Mouse (Mus musculus) hindbrain, embryonic 11.5 days (tissue): ENCODE measurements around the gene Robo2. TPM values are rescaled to one million over a fixed set of nuclear protein-coding genes. Genes with fewer than 3 reads are reported as not detected.

Experiments
- ATAC-seq: fragments of 200-750 bp; cut with Nextera tagmentation; 2 replicates; pipeline ENCODE4 v1.8.0; 2017; ENCODE audit warnings: mild to moderate bottlenecking, moderate TSS enrichment, moderate library complexity; ENCODE audit not compliant: low FRiP score
- DNase-seq: peaks from one replicate; pipeline ENCODE4 v3.0.0-alpha.2; 2015; ENCODE audit warnings: low spot score
- H3K27ac ChIP-seq: fragments of 300-500 bp; sonication (generic); 2 replicates; pipeline ENCODE4 v1.5.1; 2014; ENCODE audit warnings: mild to moderate bottlenecking, low read depth, low read length
- H3K27me3 ChIP-seq: fragments of 300-500 bp; sonication (generic); 2 replicates; pipeline ENCODE4 v1.6.1; 2014; ENCODE audit warnings: mild to moderate bottlenecking, low read length, moderate library complexity, mixed read lengths; ENCODE audit not compliant: control insufficient read depth, insufficient read depth
- H3K36me3 ChIP-seq: fragments of 300-500 bp; sonication (generic); 2 replicates; pipeline ENCODE4 v1.6.1; 2014; ENCODE audit warnings: mild to moderate bottlenecking, low read length, moderate library complexity, mixed read lengths; ENCODE audit not compliant: control insufficient read depth, insufficient read depth
- H3K4me1 ChIP-seq: fragments of 300-500 bp; sonication (generic); replicated peaks from 2 replicates; pipeline ENCODE4 v1.6.1; 2014; ENCODE audit warnings: low read length, mixed read lengths; ENCODE audit not compliant: control insufficient read depth, insufficient read depth
- H3K4me2 ChIP-seq: fragments of 300-500 bp; sonication (generic); replicated peaks from 2 replicates; pipeline ENCODE4 v1.6.1; 2014; ENCODE audit warnings: mild to moderate bottlenecking, low read depth, low read length
- H3K4me3 ChIP-seq: fragments of 300-500 bp; sonication (generic); 2 replicates; pipeline ENCODE4 v1.5.1; 2014; ENCODE audit warnings: low read depth, low read length
- H3K9ac ChIP-seq: fragments of 300-500 bp; sonication (generic); 2 replicates; pipeline ENCODE4 v1.6.1; 2014; ENCODE audit warnings: low read depth, low read length
- H3K9me3 ChIP-seq: fragments of 300-500 bp; sonication (generic); 2 replicates; pipeline ENCODE4 v1.6.1; 2016; ENCODE audit warnings: low read length; ENCODE audit not compliant: control insufficient read depth
- WGBS: fragments of 180-500 bp; shearing (Covaris S2); extraction: QIAGEN DNeasy Blood & Tissue Kit; methylation state at CpG from one replicate; pipeline ENCODE4 v1.1.7; 2014; 5-methylcytosine and 5-hydroxymethylcytosine counted together
- polyA plus RNA-seq: library from polyadenylated mRNA; unstranded; fragments of >200 nt; fragmentation: Nextera tagmentation; extraction: Ambion mirVana; gene quantifications from 2 replicates; pipeline ENCODE4 v1.2.1, GENCODE M21; 2014

The Robo2 gene
- 33.1 and 37.5 TPM in 2 replicates for polyA plus RNA-seq

DNA sequence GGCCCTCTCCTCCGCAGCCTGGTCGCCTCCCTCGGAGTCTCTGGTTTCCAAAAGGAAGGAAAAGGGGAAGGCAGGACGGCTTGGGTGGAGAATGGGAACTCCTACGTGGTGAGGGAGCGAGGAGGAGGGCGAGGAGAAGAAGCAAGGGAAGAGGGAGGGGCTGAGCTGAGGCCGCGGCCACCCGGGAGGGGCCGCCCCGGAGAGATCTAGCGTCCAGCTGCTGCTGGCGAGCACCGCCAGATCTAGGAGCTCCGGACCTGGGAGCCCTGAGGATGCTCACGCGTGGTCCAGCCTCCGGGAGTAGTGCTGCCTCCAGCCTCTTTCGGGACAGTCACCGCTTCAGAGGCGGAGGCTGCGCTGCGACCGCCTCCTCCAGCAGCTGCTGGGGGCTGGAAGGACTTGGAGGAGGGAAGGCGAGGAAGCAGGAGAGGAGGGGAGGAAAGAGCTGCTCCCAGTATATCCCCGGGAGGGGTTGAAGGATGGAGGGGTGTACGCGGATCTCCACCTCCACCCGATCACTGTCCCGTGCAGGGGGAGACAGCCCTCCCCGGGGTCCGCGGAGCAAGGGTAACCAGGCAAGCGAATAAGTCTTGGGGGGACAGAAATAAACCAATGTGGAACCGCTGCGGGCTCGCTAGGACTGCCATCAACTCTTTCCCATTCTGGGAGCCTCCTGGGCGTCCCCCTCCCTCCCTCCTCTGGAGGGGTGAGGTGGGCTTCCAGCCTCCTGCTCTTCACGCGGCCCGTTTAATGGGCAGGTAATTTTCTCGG, at the start of gene Robo2:
TSS of gene Robo2 (minus strand) at position 345 of the 771 bp plus-strand sequence.
- WGBS, result under 1% methylated on average over 40 of the region's 43 CpGs

DNA sequence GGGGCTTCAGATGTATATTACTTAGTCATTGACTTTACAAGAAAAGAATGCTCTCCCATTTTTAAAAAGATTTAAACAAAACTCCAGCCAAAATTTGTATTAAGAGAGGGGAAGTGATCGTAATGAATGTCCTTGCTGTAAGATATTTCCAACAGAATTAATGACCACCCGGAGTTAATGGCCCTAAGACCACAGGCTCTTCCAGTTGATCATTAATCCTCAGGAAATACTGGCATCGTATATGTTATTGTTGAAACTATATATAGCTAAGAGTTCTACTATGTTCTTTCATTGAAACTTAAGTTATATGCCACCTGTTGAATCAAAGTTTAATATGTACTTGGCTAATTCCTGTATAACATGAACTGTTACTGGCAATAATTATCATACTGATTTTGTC, 46.5 kb upstream of the Robo2 start:
- Histone ChIP-seq H3K4me1 (no peaks in the 10 kb centered on the region), H3K9me3 (no peaks in the 10 kb centered on the region), H3K4me2 (no peak overlapping the region), H3K27me3 (no peaks in the 10 kb centered on the region), H3K27ac (no peak overlapping the region), H3K9ac (no peak overlapping the region), H3K36me3 (no peaks in the 10 kb centered on the region), H3K4me3 (no peak overlapping the region)
- 85% methylated on average over 3 of the region's 3 CpGs for WGBS
- ATAC-seq (no peak), DNase-seq (no peak)

More for the DNA sequence above, at the start of gene Robo2:
- Histone ChIP-seq H3K27ac (peak within 1 kb of the TSS; percentile 65), H3K4me3 (peak within 1 kb of the TSS; percentile 58), H3K36me3 (no peaks in the 10 kb centered on the region), H3K4me2 (peak within 1 kb of the TSS; percentile 97), H3K9ac (peak within 1 kb of the TSS; percentile 60), H3K9me3 (no peaks in the 10 kb centered on the region), H3K27me3 (no peaks in the 10 kb centered on the region; the same call in 1 of the 2 replicates), H3K4me1 (no peaks in the 10 kb centered on the region)
- peak; percentile 85 for ATAC-seq
- peak; percentile 79 for DNase-seq

DNA sequence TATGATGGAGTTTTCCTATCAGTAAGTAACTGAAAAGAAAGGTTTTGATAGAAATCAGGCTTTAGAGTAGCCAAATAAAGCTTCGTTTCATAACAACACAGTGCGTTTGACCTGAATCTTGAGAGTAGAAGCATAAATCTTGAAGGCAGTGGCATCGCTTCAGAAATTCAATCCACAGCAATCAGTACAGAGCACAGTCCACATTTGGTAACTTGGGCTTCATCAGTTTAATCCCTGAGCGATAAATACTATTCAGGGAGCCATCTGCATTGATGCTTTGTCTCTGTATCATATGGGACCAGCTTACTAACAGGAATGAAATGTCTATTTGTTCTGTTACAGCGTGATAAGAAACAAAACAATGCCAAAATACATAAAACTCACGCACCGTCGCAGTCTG, 46.1 kb upstream of the Robo2 start:
- WGBS, result 91% methylated on average over 8 of the region's 8 CpGs
- DNase-seq (no peak), ATAC-seq (no peak)
- Histone ChIP-seq H3K9ac (no peak overlapping the region), H3K36me3 (no peaks in the 10 kb centered on the region), H3K27me3 (no peaks in the 10 kb centered on the region), H3K9me3 (no peaks in the 10 kb centered on the region), H3K4me3 (no peak overlapping the region), H3K4me2 (no peak overlapping the region), H3K4me1 (no peaks in the 10 kb centered on the region), H3K27ac (no peak overlapping the region)

DNA sequence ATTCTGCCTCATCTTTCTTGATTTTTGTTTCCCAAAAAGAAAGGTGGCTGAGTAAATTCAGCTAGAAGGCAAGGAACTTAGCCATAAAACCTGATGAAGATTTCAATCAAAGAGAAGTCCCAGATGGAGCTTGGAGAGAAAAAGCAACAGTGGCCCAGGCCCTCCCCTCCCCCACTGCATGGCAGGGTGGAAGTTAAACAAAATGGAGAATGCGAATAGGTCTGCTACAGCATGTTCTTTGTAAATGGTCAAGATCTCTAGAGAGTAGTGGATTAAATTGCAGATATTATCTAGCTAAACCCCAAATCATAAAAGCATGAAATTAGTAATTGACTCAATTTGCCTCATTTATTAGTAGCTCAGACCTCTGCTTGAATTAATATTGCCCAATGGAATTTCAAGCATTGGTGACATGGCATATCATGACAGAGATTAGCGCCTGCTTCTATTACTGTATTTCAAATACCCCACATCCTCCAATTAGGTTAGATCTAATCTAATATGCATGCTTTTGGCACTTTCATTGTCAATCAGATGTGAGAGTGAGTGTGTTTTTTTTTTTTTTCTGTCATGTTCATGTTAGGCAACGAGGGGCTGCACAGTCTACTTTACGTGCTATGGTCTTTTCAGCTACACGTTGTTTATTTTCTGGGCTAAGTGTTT, 45.3 kb upstream of the Robo2 start:
- Histone ChIP-seq H3K4me2 (no peak overlapping the region), H3K4me3 (no peak overlapping the region), H3K27ac (no peak overlapping the region), H3K4me1 (no peaks in the 10 kb centered on the region), H3K9ac (no peak overlapping the region), H3K36me3 (no peaks in the 10 kb centered on the region), H3K9me3 (no peaks in the 10 kb centered on the region), H3K27me3 (no peaks in the 10 kb centered on the region)
- DNase-seq (peak; percentile 41), ATAC-seq (peak; percentile 69)
- 80% methylated on average over 5 of the region's 5 CpGs for WGBS

DNA sequence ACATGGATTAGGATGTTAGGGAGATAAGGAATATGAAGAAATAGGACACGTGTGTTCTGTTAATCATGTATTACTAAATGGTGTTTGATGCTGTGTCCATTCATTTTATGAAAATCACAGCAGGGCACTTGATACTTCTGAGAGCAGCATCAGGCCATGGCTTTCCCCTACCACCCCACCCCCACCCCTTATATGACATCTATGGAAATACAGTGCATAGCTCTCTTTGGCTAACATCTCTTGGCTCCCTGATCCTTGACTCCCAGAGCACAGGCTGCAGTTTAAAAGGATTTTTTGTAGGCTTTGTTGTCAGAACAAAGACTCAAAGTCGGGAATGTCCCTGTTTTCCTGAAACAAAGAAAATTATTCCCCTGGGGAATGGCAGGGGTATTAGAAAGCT, 43.6 kb upstream of the Robo2 start:
- no peak overlapping the region for H3K9ac ChIP-seq
- no peak overlapping the region for H3K27ac ChIP-seq
- peak; percentile 26; the same call in 1 of the 2 replicates for ATAC-seq
- H3K4me3 ChIP-seq, result no peak overlapping the region
- no peaks in the 10 kb centered on the region for H3K27me3 ChIP-seq
- no peaks in the 10 kb centered on the region for H3K4me1 ChIP-seq
- no peak for DNase-seq
- 38% methylated on average over 2 of the region's 2 CpGs for WGBS
- no peaks in the 10 kb centered on the region for H3K9me3 ChIP-seq
- no peak overlapping the region for H3K4me2 ChIP-seq
- H3K36me3 ChIP-seq, result no peaks in the 10 kb centered on the region

DNA sequence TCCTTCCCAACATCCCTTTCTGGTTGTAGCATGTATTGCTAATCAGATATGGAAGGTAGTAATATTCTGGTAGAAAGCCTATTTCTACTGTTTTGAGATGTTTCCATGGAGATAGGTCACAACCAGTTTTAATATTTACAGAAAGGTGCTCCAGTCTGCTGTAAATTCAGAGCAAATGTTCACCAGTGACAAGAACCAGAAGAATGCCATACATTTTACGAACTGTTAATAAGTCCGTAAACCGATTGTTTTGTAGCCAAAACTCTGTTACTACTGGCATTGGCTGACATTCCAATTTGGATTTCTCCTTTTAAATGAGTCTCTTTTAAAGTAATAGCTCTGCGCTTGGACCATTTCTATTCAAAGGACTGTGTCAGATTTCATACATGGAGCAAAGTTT, 36.4 kb upstream of the Robo2 start:
- Histone ChIP-seq H3K9me3 (no peaks in the 10 kb centered on the region), H3K4me2 (no peak overlapping the region), H3K4me1 (no peaks in the 10 kb centered on the region), H3K27me3 (no peaks in the 10 kb centered on the region), H3K9ac (no peak overlapping the region), H3K36me3 (no peaks in the 10 kb centered on the region), H3K4me3 (no peak overlapping the region), H3K27ac (no peak overlapping the region)
- WGBS, result 94% methylated on average over 4 of the region's 4 CpGs
- no peak for DNase-seq
- ATAC-seq, result no peak

DNA sequence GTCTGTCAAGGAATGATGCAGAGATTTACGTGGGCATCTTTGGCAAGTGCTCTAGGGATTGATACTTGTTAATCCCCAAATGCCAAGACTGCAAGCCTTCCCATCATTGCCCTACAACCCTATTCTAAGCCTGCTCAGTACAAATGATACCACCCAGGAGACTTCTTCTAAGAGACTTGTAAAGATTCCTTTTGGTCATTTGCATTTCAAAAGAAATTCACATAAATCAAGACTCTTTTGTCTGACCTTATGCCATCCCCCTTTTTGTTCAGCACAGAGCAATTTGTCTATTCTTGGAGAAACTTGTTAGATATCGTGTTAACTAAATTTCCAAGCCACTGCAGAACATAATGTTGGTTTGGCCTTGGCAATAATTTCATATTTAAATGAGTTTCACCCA, 15.4 kb upstream of the Robo2 start:
- Histone ChIP-seq H3K36me3 (no peaks in the 10 kb centered on the region), H3K9ac (no peak overlapping the region), H3K27me3 (no peaks in the 10 kb centered on the region), H3K4me3 (no peak overlapping the region), H3K27ac (no peak overlapping the region), H3K4me1 (no peaks in the 10 kb centered on the region), H3K4me2 (no peak overlapping the region), H3K9me3 (no peaks in the 10 kb centered on the region)
- no peak for ATAC-seq
- no peak for DNase-seq
- WGBS, result 32% methylated on average over 2 of the region's 2 CpGs

DNA sequence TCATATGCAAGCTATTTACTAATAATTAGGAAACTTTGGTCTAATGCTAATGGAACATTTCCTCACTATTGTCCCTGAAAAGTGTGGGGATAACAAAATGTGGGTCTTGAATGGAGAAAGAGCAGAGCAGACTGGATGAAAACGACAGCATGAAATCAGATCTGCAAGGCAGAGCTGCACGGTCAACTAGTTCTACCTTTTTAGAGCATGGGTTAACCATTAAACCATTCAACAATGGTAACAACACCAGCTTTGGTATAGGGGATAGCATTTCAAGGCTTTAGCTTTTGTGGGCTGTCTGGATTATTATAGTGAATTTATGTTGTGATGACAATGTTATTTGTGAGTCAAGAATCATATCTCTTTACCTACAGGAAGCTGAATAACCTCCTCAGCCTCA, 8.7 kb upstream of the Robo2 start:
- no peaks in the 10 kb centered on the region for H3K36me3 ChIP-seq
- H3K4me3 ChIP-seq, result no peak overlapping the region
- no peaks in the 10 kb centered on the region for H3K4me1 ChIP-seq
- H3K4me2 ChIP-seq, result no peak overlapping the region
- no peaks in the 10 kb centered on the region for H3K9me3 ChIP-seq
- ATAC-seq (no peak), DNase-seq (no peak)
- no peak overlapping the region for H3K9ac ChIP-seq
- H3K27ac ChIP-seq, result no peak overlapping the region
- 59% methylated on average over 2 of the region's 2 CpGs for WGBS
- no peaks in the 10 kb centered on the region for H3K27me3 ChIP-seq
